Mouse (Mus musculus): Measurements from ENCODE around the gene Tuba3a.

Tuba3a gene

GRCm38 (mm10) chr6:125285890-125286289 is at the start of gene Tuba3a:
Tuba3a (minus strand) TSS chr6:125286042.
- no peak for DNase-seq

GRCm38 (mm10) chr6:125334356-125334755 is 48.5 kb upstream of the Tuba3a start:
- DNase-seq: no peak

GRCm38 (mm10) chr6:125333112-125333899 is 47.5 kb upstream of the Tuba3a start:
- no peak for DNase-seq

- peak; percentile 75 for DNase-seq
Observed at GRCm38 (mm10) chr6:125330626-125331326, 44.9 kb upstream of the Tuba3a start.

- DNase-seq: no peak
Observed at GRCm38 (mm10) chr6:125328243-125328642, 42.4 kb upstream of the Tuba3a start.

- DNase-seq: no peak
Observed at GRCm38 (mm10) chr6:125325337-125325736, 39.5 kb upstream of the Tuba3a start.

GRCm38 (mm10) chr6:125323547-125323946 is 37.7 kb upstream of the Tuba3a start:
- no peak for DNase-seq

- DNase-seq: no peak
Observed at GRCm38 (mm10) chr6:125322794-125323193, 37.0 kb upstream of the Tuba3a start.

- no peak for DNase-seq
Observed at GRCm38 (mm10) chr6:125321114-125321855, 35.4 kb upstream of the Tuba3a start.

- no peak for DNase-seq
Observed at GRCm38 (mm10) chr6:125320323-125320722, 34.5 kb upstream of the Tuba3a start, which contains the start of gene Scnn1a. Scnn1a (plus strand) TSS chr6:125320659.

GRCm38 (mm10) chr6:125319919-125320296 is 34.1 kb upstream of the Tuba3a start:
- no peak for DNase-seq

- DNase-seq: no peak
Observed at GRCm38 (mm10) chr6:125318981-125319918, 33.4 kb upstream of the Tuba3a start.

GRCm38 (mm10) chr6:125317077-125317476 is 31.2 kb upstream of the Tuba3a start:
- DNase-seq: no peak

GRCm38 (mm10) chr6:125314746-125315145 is 28.9 kb upstream of the Tuba3a start:
- DNase-seq: no peak

- DNase-seq: no peak
Observed at GRCm38 (mm10) chr6:125314231-125314563, 28.4 kb upstream of the Tuba3a start.

- DNase-seq: peak; percentile 64
Observed at GRCm38 (mm10) chr6:125313546-125314230, 27.8 kb upstream of the Tuba3a start, which contains the start of gene Ltbr. Ltbr (minus strand) TSS chr6:125313885.

- DNase-seq: no peak
Observed at GRCm38 (mm10) chr6:125312581-125313355, 26.9 kb upstream of the Tuba3a start.

- DNase-seq: no peak
Observed at GRCm38 (mm10) chr6:125312171-125312570, 26.3 kb upstream of the Tuba3a start.

- no peak for DNase-seq
Observed at GRCm38 (mm10) chr6:125309406-125309805, 23.6 kb upstream of the Tuba3a start.

- DNase-seq: no peak
Observed at GRCm38 (mm10) chr6:125308921-125309320, 23.1 kb upstream of the Tuba3a start.

GRCm38 (mm10) chr6:125307091-125307490 is 21.2 kb upstream of the Tuba3a start:
- no peak for DNase-seq
